Mouse (Mus musculus) ES-E14 (cell line): ENCODE measurements around the gene Tex10. TPM values are rescaled to one million over a fixed set of nuclear protein-coding genes. Genes with fewer than 3 reads are reported as not detected.

Source experiments
- DNase-seq: peaks from one replicate; pipeline ENCODE4 v3.0.0-alpha.2; 2013; ENCODE audit warnings: low read depth, low spot score
- H3K27ac ChIP-seq: 2 replicates; pipeline ENCODE4 v1.5.1; 2012; ENCODE audit warnings: low read depth, mild to moderate bottlenecking, low read length, moderate library complexity, mixed read lengths; ENCODE audit not compliant: poor library complexity, insufficient read depth, severe bottlenecking
- H3K36me3 ChIP-seq: 2 replicates; pipeline ENCODE4 v1.6.1; 2012; ENCODE audit warnings: mild to moderate bottlenecking, low read length, moderate library complexity, mixed read lengths; ENCODE audit not compliant: control insufficient read depth, poor library complexity, insufficient read depth, severe bottlenecking
- H3K4me1 ChIP-seq, 2 experiments: fragments of 150-350 bp in 1 of 2; sonication (generic) in 1 of 2; 2 replicates each; pipeline ENCODE4 v1.6.1; 2012; ENCODE audit warnings: low read length in 2 of 2, mild to moderate bottlenecking in 1 of 2, mixed read lengths in 1 of 2; ENCODE audit not compliant: control insufficient read depth in 2 of 2, insufficient read depth in 2 of 2, poor library complexity in 1 of 2
- H3K4me3 ChIP-seq, 2 experiments: fragments of 150-350 bp in 1 of 2; sonication (generic) in 1 of 2; 2 replicates each; pipeline ENCODE4 v1.5.1; 2012; ENCODE audit warnings: low read length in 2 of 2, low read depth in 1 of 2, mild to moderate bottlenecking in 1 of 2, mixed read lengths in 1 of 2; ENCODE audit not compliant: insufficient read depth in 1 of 2, poor library complexity in 1 of 2, severe bottlenecking in 1 of 2
- H3K9ac ChIP-seq: 2 replicates; pipeline ENCODE4 v1.6.1; 2012; ENCODE audit warnings: low read depth, mild to moderate bottlenecking, low read length, mixed read lengths; ENCODE audit not compliant: poor library complexity, insufficient read depth, severe bottlenecking
- H3K9me3 ChIP-seq: fragments of 150-350 bp; sonication (generic); 2 replicates; pipeline ENCODE4 v1.6.1; 2012; ENCODE audit warnings: low read depth, mild to moderate bottlenecking, low read length; ENCODE audit not compliant: control insufficient read depth, insufficient read depth
- CHD2 ChIP-seq: IDR thresholded peaks from 2 replicates; pipeline ENCODE4 v1.6.1; 2014; ENCODE audit warnings: mild to moderate bottlenecking, low read depth, low read length, inconsistent platforms
- HCFC1 ChIP-seq: IDR thresholded peaks from 2 replicates; pipeline ENCODE4 v1.6.1; 2012; ENCODE audit warnings: low read length, inconsistent platforms, borderline replicate concordance; ENCODE audit not compliant: insufficient read depth
- MAFK ChIP-seq: IDR thresholded peaks from 2 replicates; pipeline ENCODE4 v1.6.1; 2014; ENCODE audit warnings: mild to moderate bottlenecking, low read depth, low read length, inconsistent platforms; ENCODE audit not compliant: insufficient read depth
- ZC3H11A ChIP-seq: IDR thresholded peaks from 2 replicates; pipeline ENCODE4 v1.6.1; 2012; ENCODE audit warnings: low read depth, mild to moderate bottlenecking, inconsistent platforms, low read length, borderline replicate concordance
- ZNF384 ChIP-seq: IDR thresholded peaks from 2 replicates; pipeline ENCODE4 v1.6.1; 2012; ENCODE audit warnings: low read depth, low read length, inconsistent platforms
- in situ Hi-C, 2 experiments: fragments of 600-800 bp; cut with MboI; formaldehyde crosslinking; loops; one replicate each; pipeline ENCODE4 v1.15.1; 2025; ENCODE audit warnings: low sequenced_read_pairs in 2 of 2, inconsistent platforms in 1 of 2; ENCODE audit not compliant: unreplicated experiment in 2 of 2
- total RNA-seq: library from RNA; depleted of rRNA; stranded (reverse); fragments of 300-350 nt; gene quantifications from 2 replicates; pipeline ENCODE4 v1.2.3, GENCODE M21; 2012

The Tex10 gene
- total RNA-seq, 1 experiment, result 94.1 TPM

- Histone ChIP-seq H3K4me1 (peaks cover 2 to 3% of the 10 kb centered on the region in 2 experiments; a peak in 3 of 4 replicates), H3K36me3 (peaks cover 8% of the 10 kb centered on the region), H3K9ac (peak overlapping the region; percentile 47; the same call in 1 of the 2 replicates), H3K9me3 (no peaks in the 10 kb centered on the region), H3K4me3 (peak overlapping the region; percentile 14 to 40; a peak in 1 of 4 replicates), H3K27ac (no peak overlapping the region)
- in situ Hi-C loops, result loop anchor here (25.0 kb wide), 2 partner anchors 91 to 1166 kb away; partner anchors contain the start of gene Rnf20 (in 1 of the 2)
- TF ChIP-seq MAFK (no peak), ZNF384 (no peak), HCFC1 (no peak), ZC3H11A (no peak), CHD2 (no peak)
- DNase-seq, result no peak
These were observed 2.3 kb downstream of the Tex10 start for GRCm38 (mm10) chr4:48470977-48471376.

- Histone ChIP-seq H3K36me3 (peaks cover 15% of the 10 kb centered on the region), H3K4me1 (no peaks in the 10 kb centered on the region), H3K9ac (no peak overlapping the region), H3K4me3 (no peak overlapping the region), H3K27ac (no peak overlapping the region), H3K9me3 (no peaks in the 10 kb centered on the region)
- in situ Hi-C loops, result loop anchor here (25.0 kb wide), 2 partner anchors 101 to 1176 kb away; partner anchors contain the start of gene Rnf20 (in 1 of the 2)
- DNase-seq, result no peak
- TF ChIP-seq HCFC1 (no peak), ZC3H11A (no peak), ZNF384 (no peak), CHD2 (no peak), MAFK (no peak)
These were observed 12.2 kb downstream of the Tex10 start for GRCm38 (mm10) chr4:48461060-48461459.

GRCm38 (mm10) chr4:48458436-48458835 is 14.8 kb downstream of the Tex10 start:
- Histone ChIP-seq H3K36me3 (peaks cover 17% of the 10 kb centered on the region), H3K9me3 (no peaks in the 10 kb centered on the region)

GRCm38 (mm10) chr4:48454106-48454773 is 19.0 kb downstream of the Tex10 start:
- DNase-seq, result no peak
- in situ Hi-C loops, result loop anchor here (25.0 kb wide), 2 partner anchors 108 to 1183 kb away; partner anchors contain the start of gene Rnf20 (in 1 of the 2)

More at GRCm38 (mm10) chr4:48458436-48458835, 14.8 kb downstream of the Tex10 start:
- Histone ChIP-seq H3K9ac (no peak overlapping the region), H3K27ac (no peak overlapping the region), H3K4me1 (no peaks in the 10 kb centered on the region), H3K4me3 (no peak overlapping the region)
- no peak for DNase-seq
- in situ Hi-C loops, result loop anchor here (25.0 kb wide), 2 partner anchors 104 to 1179 kb away; partner anchors contain the start of gene Rnf20 (in 1 of the 2)
- TF ChIP-seq ZNF384, result no peak
- no peak for TF ChIP-seq ZC3H11A
- no peak for TF ChIP-seq CHD2
- no peak for TF ChIP-seq MAFK
- TF ChIP-seq HCFC1, result no peak

More at GRCm38 (mm10) chr4:48454106-48454773, 19.0 kb downstream of the Tex10 start:
- H3K9ac ChIP-seq, result no peak overlapping the region
- H3K4me1 ChIP-seq, result no peaks in the 10 kb centered on the region
- peaks cover 18% of the 10 kb centered on the region for H3K36me3 ChIP-seq
- no peak overlapping the region for H3K27ac ChIP-seq
- no peaks in the 10 kb centered on the region for H3K9me3 ChIP-seq
- TF ChIP-seq ZC3H11A (no peak), ZNF384 (no peak), MAFK (no peak), CHD2 (no peak), HCFC1 (no peak)
- no peak overlapping the region for H3K4me3 ChIP-seq
